Mouse (Mus musculus) limb, embryonic 11.5 days (tissue): ENCODE results near the gene Svs2. TPM values are rescaled to one million over a fixed set of nuclear protein-coding genes. Genes with fewer than 3 reads are reported as not detected.

Experiments
- ATAC-seq: fragments of 200-750 bp; cut with Nextera tagmentation; 2 replicates; pipeline ENCODE4 v1.8.0; 2017; ENCODE audit warnings: low read depth; ENCODE audit not compliant: insufficient number of reproducible peaks, low FRiP score, low TSS enrichment
- DNase-seq: peaks from one replicate; pipeline ENCODE4 v3.0.0-alpha.2; 2015; ENCODE audit warnings: low spot score
- H3K27ac ChIP-seq: fragments of 300-500 bp; sonication (generic); replicated peaks from 2 replicates; pipeline ENCODE4 v1.5.1; 2014; ENCODE audit warnings: low read depth, mild to moderate bottlenecking, low read length
- H3K27me3 ChIP-seq: fragments of 300-500 bp; sonication (generic); 2 replicates; pipeline ENCODE4 v1.6.1; 2014; ENCODE audit warnings: mild to moderate bottlenecking, low read length, mixed read lengths; ENCODE audit not compliant: control insufficient read depth, insufficient read depth
- H3K36me3 ChIP-seq: fragments of 300-500 bp; sonication (generic); 2 replicates; pipeline ENCODE4 v1.6.1; 2014; ENCODE audit warnings: mild to moderate bottlenecking, low read length, moderate library complexity, mixed read lengths; ENCODE audit not compliant: control insufficient read depth, insufficient read depth
- H3K4me1 ChIP-seq: fragments of 300-500 bp; sonication (generic); 2 replicates; pipeline ENCODE4 v1.6.1; 2014; ENCODE audit warnings: low read length, mixed read lengths; ENCODE audit not compliant: control insufficient read depth, insufficient read depth
- H3K4me2 ChIP-seq: fragments of 300-500 bp; sonication (generic); 2 replicates; pipeline ENCODE4 v1.6.1; 2014; ENCODE audit warnings: low read depth, mild to moderate bottlenecking, moderate library complexity; ENCODE audit not compliant: severe bottlenecking
- H3K4me3 ChIP-seq: fragments of 300-500 bp; sonication (generic); 2 replicates; pipeline ENCODE4 v1.5.1; 2014; ENCODE audit warnings: low read depth, low read length
- H3K9ac ChIP-seq: fragments of 300-500 bp; sonication (generic); 2 replicates; pipeline ENCODE4 v1.6.1; 2014; ENCODE audit warnings: mild to moderate bottlenecking, low read length
- H3K9me3 ChIP-seq: fragments of 300-500 bp; sonication (generic); 2 replicates; pipeline ENCODE4 v1.6.1; 2016; ENCODE audit warnings: low read length; ENCODE audit not compliant: control insufficient read depth
- WGBS: fragments of 180-500 bp; shearing (Covaris S2); extraction: QIAGEN DNeasy Blood & Tissue Kit; methylation state at CpG from one replicate; pipeline ENCODE4 v1.1.7; 2014; 5-methylcytosine and 5-hydroxymethylcytosine counted together
- polyA plus RNA-seq: library from polyadenylated mRNA; unstranded; fragments of >200 nt; fragmentation: Nextera tagmentation; extraction: Ambion mirVana; gene quantifications from 2 replicates; pipeline ENCODE4 v1.2.1, GENCODE M21; 2014

Svs2 gene
- polyA plus RNA-seq, 1 experiment from 2014 or later: not detected

GRCm38 (mm10) chr2:164188722-164189121, 49.5 kb downstream of the Svs2 start:
- no peak overlapping the region for H3K9ac ChIP-seq
- no peaks in the 10 kb centered on the region for H3K27me3 ChIP-seq
- no peaks in the 10 kb centered on the region for H3K36me3 ChIP-seq
- no peak overlapping the region for H3K4me3 ChIP-seq
- no peak for DNase-seq
- no peak for ATAC-seq
- no peak overlapping the region for H3K27ac ChIP-seq
- WGBS: 31% methylated on average over 5 of the region's 5 CpGs
- no peaks in the 10 kb centered on the region for H3K4me1 ChIP-seq
- H3K4me2 ChIP-seq: no peak overlapping the region
- H3K9me3 ChIP-seq: no peaks in the 10 kb centered on the region

Other genes starting within 250 kb of the Svs2 start
- gene Ywhab, start 243.5 kb downstream of the Svs2 start, polyA plus RNA-seq: 323 TPM in 2 replicates
- 2.2 and 2.8 TPM in 2 replicates for gene Pabpc1l, start 213.0 kb downstream of the Svs2 start, polyA plus RNA-seq
- gene Stk4, start 168.1 kb downstream of the Svs2 start, polyA plus RNA-seq: 27.2 and 30.9 TPM in 2 replicates
- gene Tomm34, start 167.3 kb downstream of the Svs2 start, polyA plus RNA-seq: 63.5 and 66.9 TPM in 2 replicates
- 0.40 and 0.43 TPM in 2 replicates for gene Kcns1, start 67.4 kb downstream of the Svs2 start, polyA plus RNA-seq
- gene Wfdc5, start 55.7 kb downstream of the Svs2 start, polyA plus RNA-seq: not detected in 2 replicates
- not detected in 2 replicates for gene Wfdc12, start 47.9 kb downstream of the Svs2 start, polyA plus RNA-seq
- gene Wfdc15a, start 38.3 kb downstream of the Svs2 start, polyA plus RNA-seq: not detected in 2 replicates
- gene Wfdc15b, start 16.8 kb downstream of the Svs2 start, polyA plus RNA-seq: not detected in 2 replicates
- gene Svs3b, start 18.2 kb upstream of the Svs2 start, polyA plus RNA-seq: not detected in 2 replicates
- not detected in 2 replicates for gene Svs4, start 40.0 kb upstream of the Svs2 start, polyA plus RNA-seq
- not detected in 2 replicates for gene Svs3a, start 50.8 kb upstream of the Svs2 start, polyA plus RNA-seq
- gene Svs6, start 78.3 kb upstream of the Svs2 start, polyA plus RNA-seq: not detected in 2 replicates
- gene Svs5, start 94.3 kb upstream of the Svs2 start, polyA plus RNA-seq: not detected in 2 replicates
- 0.43 and 0.76 TPM in 2 replicates for gene Slpi, start 150.6 kb upstream of the Svs2 start, polyA plus RNA-seq
- gene Rbpjl, start 164.7 kb upstream of the Svs2 start, polyA plus RNA-seq: 0.04 and 0.16 TPM in 2 replicates
- 2.7 and 3.6 TPM in 2 replicates for gene Matn4, start 166.7 kb upstream of the Svs2 start, polyA plus RNA-seq
- 22.6 and 23.6 TPM in 2 replicates for gene Sdc4, start 205.4 kb upstream of the Svs2 start, polyA plus RNA-seq
- gene Sys1, start 218.5 kb upstream of the Svs2 start, polyA plus RNA-seq: 52.6 and 53.6 TPM in 2 replicates
- gene Gm20458, start 222.5 kb upstream of the Svs2 start, polyA plus RNA-seq: 2.8 and 3.6 TPM in 2 replicates
- gene Trp53tg5, start 235.3 kb upstream of the Svs2 start, polyA plus RNA-seq: not detected in 2 replicates
- 0.38 and 1.3 TPM in 2 replicates for gene Dbndd2, start 247.6 kb upstream of the Svs2 start, polyA plus RNA-seq